ENCODE assay signal across 8 mouse cellular contexts in genomic region chr10:61906226-61906625, GRCm38 (mm10).
DNase-seq lines count a peak whose midpoint lies in the region; ATAC-seq and TF ChIP-seq lines count a peak whose summit lies in the region.

No protein-coding gene starts in this region.

- H3K27ac ChIP-seq in forebrain, embryonic 11.5 days (ENCODE audit: low read depth, low read length) = no peak overlapping the region
- no peak overlapping the region for H3K27ac ChIP-seq in forebrain, embryonic 16.5 days (ENCODE audit: low read length)
- H3K27ac ChIP-seq in ES-Bruce4 (ENCODE audit: insufficient read depth, low read length) = no peak overlapping the region
- 0 out of 2 replicates have a peak overlapping the region, but pooled peaks have one; percentile 37 for H3K27ac ChIP-seq in kidney, embryonic 14.5 days (ENCODE audit: low read depth, low read length)

- peak; percentile 60 for TF ChIP-seq CTCF in ES-Bruce4 (IDR thresholded peaks at IDR 0.05; ENCODE audit: low read depth, low read length)

- TF ChIP-seq EP300 in ES-Bruce4 (IDR thresholded peaks at IDR 0.05; ENCODE audit: insufficient read depth, low read depth, low read length) = no peak

- no peaks in the 10 kb centered on the region for H3K27me3 ChIP-seq in forebrain, embryonic 11.5 days (ENCODE audit: control insufficient read depth, insufficient read depth, low read length)
- no peaks in the 10 kb centered on the region for H3K27me3 ChIP-seq in forebrain, embryonic 16.5 days (replicated peaks; ENCODE audit: control insufficient read depth, insufficient read depth, low read length)
- no peaks in the 10 kb centered on the region for H3K27me3 ChIP-seq in ES-Bruce4 (ENCODE audit: control insufficient read depth, insufficient read depth, low read length, poor library complexity, severe bottlenecking)
- H3K27me3 ChIP-seq in kidney, embryonic 14.5 days (ENCODE audit: control insufficient read depth, insufficient read depth, low read length) = no peaks in the 10 kb centered on the region

- no peak overlapping the region for H3K9ac ChIP-seq in forebrain, embryonic 11.5 days (ENCODE audit: low read length)
- no peak overlapping the region for H3K9ac ChIP-seq in forebrain, embryonic 16.5 days (replicated peaks; ENCODE audit: low read depth, low read length)
- H3K9ac ChIP-seq in ES-Bruce4 (ENCODE audit: low read depth, poor library complexity, severe bottlenecking) = no peak overlapping the region
- no peak overlapping the region for H3K9ac ChIP-seq in kidney, embryonic 14.5 days (ENCODE audit: low read depth, low read length)

- no peaks in the 10 kb centered on the region for H3K9me3 ChIP-seq in forebrain, embryonic 11.5 days (ENCODE audit: control insufficient read depth, low read length)
- no peaks in the 10 kb centered on the region; the same call in 1 of the 2 replicates for H3K9me3 ChIP-seq in forebrain, embryonic 16.5 days (ENCODE audit: control insufficient read depth, low read length)
- no peaks in the 10 kb centered on the region; the same call in 1 of the 2 replicates for H3K9me3 ChIP-seq in ES-Bruce4 (replicated peaks; ENCODE audit: control insufficient read depth, insufficient read depth, low read length, poor library complexity, severe bottlenecking)
- no peaks in the 10 kb centered on the region for H3K9me3 ChIP-seq in kidney, embryonic 14.5 days (ENCODE audit: control insufficient read depth, low read length)

- H3K4me1 ChIP-seq in forebrain, embryonic 11.5 days (replicated peaks; ENCODE audit: control insufficient read depth, insufficient read depth, low read length) = no peaks in the 10 kb centered on the region
- H3K4me1 ChIP-seq in forebrain, embryonic 16.5 days (replicated peaks; ENCODE audit: control insufficient read depth, insufficient read depth, low read length) = peaks cover 3% of the 10 kb centered on the region; the same call in 1 of the 2 replicates
- H3K4me1 ChIP-seq in ES-Bruce4 (ENCODE audit: control insufficient read depth, insufficient read depth, low read length) = peaks cover 5% of the 10 kb centered on the region
- H3K4me1 ChIP-seq in kidney, embryonic 14.5 days (ENCODE audit: control insufficient read depth, insufficient read depth, low read length) = peaks cover 10% of the 10 kb centered on the region

- no peak overlapping the region for H3K4me2 ChIP-seq in forebrain, embryonic 11.5 days (ENCODE audit: low read depth, low read length, severe bottlenecking)
- H3K4me2 ChIP-seq in forebrain, embryonic 16.5 days (ENCODE audit: low read length) = no peak overlapping the region
- H3K4me2 ChIP-seq in kidney, embryonic 14.5 days (replicated peaks; ENCODE audit: low read depth, low read length) = no peak overlapping the region

- peak; percentile 58 for DNase-seq in forebrain, embryonic 11.5 days (ENCODE audit: low spot score)
- DNase-seq in heart, adult 11 months = peak; percentile 96
- DNase-seq in thymus, postnatal 4 days = peak; percentile 65
- DNase-seq in neural tube, embryonic 10.5 days (ENCODE audit: extremely low spot score, low spot score) = no peak
- DNase-seq in natural killer cell, adult 2 months (ENCODE audit: low spot score in 2 of 2) = no peak

- H3K4me3 ChIP-seq in forebrain, embryonic 11.5 days (ENCODE audit: low read depth, low read length) = no peak overlapping the region
- no peak overlapping the region for H3K4me3 ChIP-seq in forebrain, embryonic 16.5 days (replicated peaks; ENCODE audit: low read length)
- H3K4me3 ChIP-seq in ES-Bruce4 (ENCODE audit: low read depth, low read length) = no peak overlapping the region
- H3K4me3 ChIP-seq in kidney, embryonic 14.5 days (ENCODE audit: low read length) = no peak overlapping the region

- H3K36me3 ChIP-seq in forebrain, embryonic 11.5 days (ENCODE audit: control insufficient read depth, insufficient read depth, low read length) = no peaks in the 10 kb centered on the region
- no peaks in the 10 kb centered on the region for H3K36me3 ChIP-seq in forebrain, embryonic 16.5 days (ENCODE audit: control insufficient read depth, insufficient read depth)
- H3K36me3 ChIP-seq in ES-Bruce4 (ENCODE audit: control insufficient read depth, insufficient read depth, low read length, poor library complexity, severe bottlenecking) = no peaks in the 10 kb centered on the region
- no peaks in the 10 kb centered on the region for H3K36me3 ChIP-seq in kidney, embryonic 14.5 days (ENCODE audit: control insufficient read depth, insufficient read depth, low read length)

- 43% methylated on average over 5 of the region's 5 CpGs for WGBS in forebrain, embryonic 11.5 days
- WGBS in forebrain, embryonic 16.5 days = 43% methylated on average over 5 of the region's 5 CpGs
- WGBS in kidney, embryonic 14.5 days = 26% methylated on average over 5 of the region's 5 CpGs

- ATAC-seq in forebrain, embryonic 11.5 days (replicated peaks; ENCODE audit: low FRiP score) = no peak
- no peak for ATAC-seq in forebrain, embryonic 16.5 days
- no peak for ATAC-seq in kidney, embryonic 14.5 days (ENCODE audit: low FRiP score, low TSS enrichment)

- no peak for TF ChIP-seq POLR2A in ES-Bruce4 (IDR thresholded peaks at IDR 0.05; ENCODE audit: insufficient read depth, low read length)

Comparison
In these comparisons a context has a peak if more than half of its experiments do, and no peak if none do; other contexts are left out.
1. DNase-seq: peak in forebrain, embryonic 11.5 days (single experiment), heart, adult 11 months (single experiment) and thymus, postnatal 4 days (single experiment); none in neural tube, embryonic 10.5 days (single experiment) and natural killer cell, adult 2 months (0 of 2).